21 mouse cellular contexts compared by ENCODE assay signal in genomic region chr8:120806780-120807264, GRCm38 (mm10).
DNase-seq lines count a peak whose midpoint lies in the region; ATAC-seq and TF ChIP-seq lines count a peak whose summit lies in the region.
"Had no signal": no experiment of that assay in that cellular context is flagged by ENCODE, and none has a peak within 500 bp of the region (broad histone marks: within the 10 kb centered on the region; RNA-seq: fewer than 3 reads in every experiment).

No protein-coding gene starts in this region.

- TF ChIP-seq EP300 in liver, postnatal 0 days (IDR thresholded peaks at IDR 0.05; ENCODE audit: low read depth): no peak

- 0 out of 2 replicates have a peak, but pooled peaks cover 5% of the 10 kb centered on the region for H3K4me1 ChIP-seq in liver, embryonic 11.5 days (replicated peaks; ENCODE audit: control insufficient read depth, insufficient read depth, low read length)
- peaks cover 4% of the 10 kb centered on the region; the same call in 1 of the 2 replicates for H3K4me1 ChIP-seq in liver, postnatal 0 days (ENCODE audit: insufficient read depth)
- H3K4me1 ChIP-seq: hindbrain, embryonic 15.5 days; limb, embryonic 13.5 days had no signal

- intact Hi-C loops in heart, postnatal 36 days (cut with DNase I): no loop called here

- no peak overlapping the region for H3K27ac ChIP-seq in liver, embryonic 11.5 days (ENCODE audit: low read depth, low read length)
- no peak overlapping the region for H3K27ac ChIP-seq in liver, postnatal 0 days (ENCODE audit: low read depth)
- H3K27ac ChIP-seq: embryonic facial prominence, embryonic 10.5 days; hindbrain, embryonic 15.5 days; limb, embryonic 13.5 days; liver, embryonic 13.5 days had no signal

- no peaks in the 10 kb centered on the region for H3K36me3 ChIP-seq in liver, embryonic 11.5 days (ENCODE audit: control insufficient read depth, insufficient read depth, low read length)
- H3K36me3 ChIP-seq in liver, postnatal 0 days (replicated peaks; ENCODE audit: insufficient read depth, low read length): no peaks in the 10 kb centered on the region
- H3K36me3 ChIP-seq: embryonic facial prominence, embryonic 10.5 days; hindbrain, embryonic 15.5 days; limb, embryonic 13.5 days; liver, embryonic 13.5 days had no signal

- 68% methylated on average over 12 of the region's 12 CpGs for WGBS in liver, embryonic 11.5 days
- WGBS in liver, postnatal 0 days (ENCODE audit: insufficient replicate concordance): 63% methylated on average over 12 of the region's 12 CpGs

- no peak overlapping the region for H3K9ac ChIP-seq in liver, embryonic 11.5 days (ENCODE audit: low read depth, low read length)
- no peak overlapping the region for H3K9ac ChIP-seq in liver, postnatal 0 days (replicated peaks)
- H3K9ac ChIP-seq: hindbrain, embryonic 15.5 days; limb, embryonic 13.5 days; liver, embryonic 13.5 days had no signal

- H3K9me3 ChIP-seq in liver, embryonic 11.5 days (ENCODE audit: control insufficient read depth, low read length): no peaks in the 10 kb centered on the region
- no peaks in the 10 kb centered on the region for H3K9me3 ChIP-seq in liver, postnatal 0 days (ENCODE audit: low read length)
- H3K9me3 ChIP-seq: embryonic facial prominence, embryonic 10.5 days; hindbrain, embryonic 15.5 days; limb, embryonic 13.5 days; liver, embryonic 13.5 days had no signal

- ATAC-seq in liver, embryonic 11.5 days (replicated peaks; ENCODE audit: low FRiP score): peak; percentile 39; the same call in 1 of the 2 replicates
- no peak for ATAC-seq in liver, postnatal 0 days
- ATAC-seq in granulocyte monocyte progenitor cell, adult 5-6 weeks (replicated peaks; ENCODE audit: poor library complexity, severe bottlenecking): 0 out of 2 replicates have a peak, but pooled peaks have one; percentile 2
- ATAC-seq: CD4-positive, CD25-positive, alpha-beta regulatory T cell, adult 4 months; forebrain, embryonic 16.5 days had no signal

- H3K27me3 ChIP-seq in liver, embryonic 11.5 days (replicated peaks; ENCODE audit: control insufficient read depth, insufficient read depth, low read length): peaks cover 4% of the 10 kb centered on the region; the same call in 1 of the 2 replicates
- peaks cover 2% of the 10 kb centered on the region; the same call in 1 of the 2 replicates for H3K27me3 ChIP-seq in liver, postnatal 0 days (ENCODE audit: insufficient read depth, low read length)

- peak; percentile 95 for DNase-seq in heart, adult 11 months
- no peak for DNase-seq in heart, postnatal 36 days
- no peak for DNase-seq in liver, embryonic 11.5 days (ENCODE audit: low spot score)
- DNase-seq in liver, postnatal 0 days: no peak
- peak; percentile 74 for DNase-seq in lung, postnatal 10 days
- DNase-seq in gastrocnemius, postnatal 10 days: no peak
- DNase-seq: cerebellum, adult 11 months; cerebellum, adult 9-11 months; gastrocnemius, postnatal 36 days; layer of hippocampus, postnatal 36 days; liver, embryonic 13.5 days; midbrain, embryonic 14.5 days; right cerebral cortex, adult 18-20 months; right cerebral cortex, postnatal 4 days; thymus, postnatal 14 days had no signal

- no peak overlapping the region for H3K4me2 ChIP-seq in liver, embryonic 11.5 days
- H3K4me2 ChIP-seq in liver, postnatal 0 days (ENCODE audit: low read depth, low read length): no peak overlapping the region
- H3K4me2 ChIP-seq: hindbrain, embryonic 15.5 days; limb, embryonic 13.5 days; liver, embryonic 13.5 days had no signal

- no peak overlapping the region for H3K4me3 ChIP-seq in liver, embryonic 11.5 days (ENCODE audit: low read depth, low read length)
- no peak overlapping the region for H3K4me3 ChIP-seq in liver, postnatal 0 days (ENCODE audit: low read depth, low read length)
- H3K4me3 ChIP-seq: embryonic facial prominence, embryonic 10.5 days; hindbrain, embryonic 15.5 days; limb, embryonic 13.5 days; liver, embryonic 13.5 days had no signal

- TF ChIP-seq CTCF in liver, postnatal 0 days (IDR thresholded peaks at IDR 0.05; ENCODE audit: low read depth): no peak

Comparison
In these comparisons a context has a peak if more than half of its experiments do, and no peak if none do; other contexts are left out.
1. DNase-seq: peak in heart, adult 11 months (single experiment) and lung, postnatal 10 days (single experiment); none in heart, postnatal 36 days (0 of 2), liver, embryonic 11.5 days (single experiment), liver, postnatal 0 days (single experiment) and gastrocnemius, postnatal 10 days (single experiment).